Mouse (Mus musculus): ENCODE data around the gene Spaca6. TPM values are rescaled to one million over a fixed set of nuclear protein-coding genes. Genes with fewer than 3 reads are reported as not detected.
"Not testable (repeated sequence)": the region's sequence is repeated elsewhere in the genome, so short reads cannot be mapped to it uniquely, and the experiment has no call there.

The Spaca6 gene
- polyA plus RNA-seq, 1 experiment = 56.7 TPM

- no peak overlapping the region for H3K4me3 ChIP-seq (replicated peaks; ENCODE audit: extremely low read depth, low read depth, low read length)
- H3K4me1 ChIP-seq (ENCODE audit: control insufficient read depth, insufficient read depth, low read length) = peaks cover 2% of the 10 kb centered on the region; the same call in 1 of the 2 replicates
- DNase-seq = no peak
- TF ChIP-seq CTCF (IDR thresholded peaks at IDR 0.05; ENCODE audit: insufficient read depth, low read length) (no peak), POLR2A (IDR thresholded peaks at IDR 0.05; ENCODE audit: borderline replicate concordance, extremely low read depth, low read depth, low read length) (no peak)
- WGBS = 74% methylated on average over 27 of the region's 27 CpGs
These were observed 16.7 kb downstream of the Spaca6 start for GRCm38 (mm10) chr17:17843534-17844261.

GRCm38 (mm10) chr17:17844606-17845005 lies 17.6 kb downstream of the Spaca6 start:
- WGBS = 48% methylated on average over 3 of the region's 3 CpGs
- H3K4me1 ChIP-seq (ENCODE audit: control insufficient read depth, insufficient read depth, low read length); DNase-seq; H3K4me3 ChIP-seq (replicated peaks; ENCODE audit: extremely low read depth, low read depth, low read length): not testable (repeated sequence)

- no peak for DNase-seq
These were observed 18.4 kb downstream of the Spaca6 start for GRCm38 (mm10) chr17:17845187-17846027.

GRCm38 (mm10) chr17:17848988-17849387 lies 22.0 kb downstream of the Spaca6 start:
- TF ChIP-seq POLR2A (IDR thresholded peaks at IDR 0.05; ENCODE audit: borderline replicate concordance, extremely low read depth, low read depth, low read length) (no peak), CTCF (IDR thresholded peaks at IDR 0.05; ENCODE audit: insufficient read depth, low read length) (no peak)
- no peak for DNase-seq
- 61% methylated on average over 2 of the region's 2 CpGs for WGBS
- Histone ChIP-seq H3K4me1 (ENCODE audit: control insufficient read depth, insufficient read depth, low read length) (no peaks in the 10 kb centered on the region; the same call in 1 of the 2 replicates), H3K4me3 (replicated peaks; ENCODE audit: extremely low read depth, low read depth, low read length) (no peak overlapping the region)

More at GRCm38 (mm10) chr17:17845187-17846027, 18.4 kb downstream of the Spaca6 start:
- H3K4me3 ChIP-seq (replicated peaks; ENCODE audit: extremely low read depth, low read depth, low read length) = no peak overlapping the region
- H3K4me1 ChIP-seq (ENCODE audit: control insufficient read depth, insufficient read depth, low read length) = no peaks in the 10 kb centered on the region; the same call in 1 of the 2 replicates
- WGBS = 69% methylated on average over 10 of the region's 10 CpGs
- TF ChIP-seq CTCF (IDR thresholded peaks at IDR 0.05; ENCODE audit: insufficient read depth, low read length) (0 out of 2 replicates have a peak, but pooled peaks have one; percentile 3), POLR2A (IDR thresholded peaks at IDR 0.05; ENCODE audit: borderline replicate concordance, extremely low read depth, low read depth, low read length) (no peak)

- 32% methylated on average over 55 of the region's 55 CpGs for WGBS
- Histone ChIP-seq H3K4me3 (replicated peaks; ENCODE audit: extremely low read depth, low read depth, low read length) (no peak overlapping the region), H3K4me1 (ENCODE audit: control insufficient read depth, insufficient read depth, low read length) (no peaks in the 10 kb centered on the region; the same call in 1 of the 2 replicates)
- TF ChIP-seq CTCF (IDR thresholded peaks at IDR 0.05; ENCODE audit: insufficient read depth, low read length) = no peak
- TF ChIP-seq POLR2A (IDR thresholded peaks at IDR 0.05; ENCODE audit: borderline replicate concordance, extremely low read depth, low read depth, low read length) = no peak
- DNase-seq = no peak
These were observed 23.2 kb downstream of the Spaca6 start for GRCm38 (mm10) chr17:17849906-17850712.

GRCm38 (mm10) chr17:17855064-17855838 lies 28.3 kb downstream of the Spaca6 start, which contains the start of gene Has1:
Gene Has1, minus strand, starts transcription at chr17:17855205.
- H3K4me3 ChIP-seq (replicated peaks; ENCODE audit: extremely low read depth, low read depth, low read length) = no peak within 1 kb of the TSS
- DNase-seq = no peak
- WGBS = 37% methylated on average over 8 of the region's 8 CpGs
- TF ChIP-seq CTCF (IDR thresholded peaks at IDR 0.05; ENCODE audit: insufficient read depth, low read length) (no peak), POLR2A (IDR thresholded peaks at IDR 0.05; ENCODE audit: borderline replicate concordance, extremely low read depth, low read depth, low read length) (no peak)
- no peaks in the 10 kb centered on the region for H3K4me1 ChIP-seq (ENCODE audit: control insufficient read depth, insufficient read depth, low read length)

- DNase-seq = no peak
- no peaks in the 10 kb centered on the region for H3K4me1 ChIP-seq (ENCODE audit: control insufficient read depth, insufficient read depth, low read length)
- WGBS = 28% methylated on average over 1 of the region's 1 CpGs
- H3K4me3 ChIP-seq (replicated peaks; ENCODE audit: extremely low read depth, low read depth, low read length) = no peak overlapping the region
- TF ChIP-seq CTCF (IDR thresholded peaks at IDR 0.05; ENCODE audit: insufficient read depth, low read length) (no peak), POLR2A (IDR thresholded peaks at IDR 0.05; ENCODE audit: borderline replicate concordance, extremely low read depth, low read depth, low read length) (no peak)
These were observed 29.7 kb downstream of the Spaca6 start for GRCm38 (mm10) chr17:17856612-17857011.

- H3K4me3 ChIP-seq (replicated peaks; ENCODE audit: extremely low read depth, low read depth, low read length) = no peak overlapping the region
- TF ChIP-seq POLR2A (IDR thresholded peaks at IDR 0.05; ENCODE audit: borderline replicate concordance, extremely low read depth, low read depth, low read length) (no peak), CTCF (IDR thresholded peaks at IDR 0.05; ENCODE audit: insufficient read depth, low read length) (no peak)
- no peaks in the 10 kb centered on the region for H3K4me1 ChIP-seq (ENCODE audit: control insufficient read depth, insufficient read depth, low read length)
- DNase-seq = no peak
- WGBS = 86% methylated on average over 1 of the region's 1 CpGs
These were observed 30.5 kb downstream of the Spaca6 start for GRCm38 (mm10) chr17:17857446-17857845.

Data from lung, adult 2 months (tissue).